Mouse (Mus musculus) embryo, embryonic 9.5 days (tissue): ENCODE data around the gene Zfhx3.

Source experiments
- DNase-seq: peaks from one replicate; pipeline ENCODE4 v3.0.0-alpha.2; 2017; ENCODE audit errors: extremely low spot score

The Zfhx3 gene

GRCm38 (mm10) chr8:108698101-108698660, 755.7 kb downstream of the Zfhx3 start:
- DNase-seq: peak; percentile 53

- no peak for DNase-seq
Measured at GRCm38 (mm10) chr8:108699011-108699410, 756.6 kb downstream of the Zfhx3 start.

GRCm38 (mm10) chr8:108699454-108700345, 757.3 kb downstream of the Zfhx3 start:
- peak; percentile 80 for DNase-seq

GRCm38 (mm10) chr8:108701381-108702175, 759.1 kb downstream of the Zfhx3 start:
- DNase-seq: peak; percentile 29

GRCm38 (mm10) chr8:108702201-108702600, 759.8 kb downstream of the Zfhx3 start:
- DNase-seq: peak; percentile 28

- DNase-seq: no peak
Measured at GRCm38 (mm10) chr8:108705751-108706150, 763.3 kb downstream of the Zfhx3 start.

GRCm38 (mm10) chr8:108706491-108706847, 764.0 kb downstream of the Zfhx3 start:
- no peak for DNase-seq

- peak; percentile 25 for DNase-seq
Measured at GRCm38 (mm10) chr8:108706848-108707541, 764.6 kb downstream of the Zfhx3 start.

GRCm38 (mm10) chr8:108707576-108708281, 765.3 kb downstream of the Zfhx3 start:
- DNase-seq: peak; percentile 1

GRCm38 (mm10) chr8:108708833-108709387, 766.5 kb downstream of the Zfhx3 start:
- no peak for DNase-seq

- DNase-seq: no peak
Measured at GRCm38 (mm10) chr8:108709441-108709840, 767.0 kb downstream of the Zfhx3 start.

- no peak for DNase-seq
Measured at GRCm38 (mm10) chr8:108709928-108710606, 767.6 kb downstream of the Zfhx3 start.

- DNase-seq: no peak
Measured at GRCm38 (mm10) chr8:108710607-108711489, 768.4 kb downstream of the Zfhx3 start.

GRCm38 (mm10) chr8:108711490-108711793, 769.0 kb downstream of the Zfhx3 start:
- DNase-seq: no peak

- DNase-seq: no peak
Measured at GRCm38 (mm10) chr8:108712001-108712411, 769.6 kb downstream of the Zfhx3 start.

GRCm38 (mm10) chr8:108712607-108713006, 770.2 kb downstream of the Zfhx3 start:
- no peak for DNase-seq

- no peak for DNase-seq
Measured at GRCm38 (mm10) chr8:108713346-108714142, 771.1 kb downstream of the Zfhx3 start.

GRCm38 (mm10) chr8:108714143-108714635, 771.7 kb downstream of the Zfhx3 start:
- DNase-seq: peak; percentile 77
